Mouse (Mus musculus) cortical plate, adult 2 months (tissue): Measurements from ENCODE around the gene Cdca7l.

Experiments
- CTCF ChIP-seq: fragments of 200-500 bp; IDR thresholded peaks from 2 replicates; pipeline ENCODE4 v1.5.1; 2011; ENCODE audit warnings: mild to moderate bottlenecking, control low read depth, low read length; ENCODE audit not compliant: insufficient read depth; ENCODE audit errors: extremely low read depth
- POLR2A ChIP-seq: fragments of 200-500 bp; IDR thresholded peaks from 2 replicates; pipeline ENCODE4 v1.6.1; 2011; ENCODE audit warnings: mild to moderate bottlenecking, low read length, control low read depth; ENCODE audit not compliant: insufficient read depth; ENCODE audit errors: extremely low read depth

DNA sequence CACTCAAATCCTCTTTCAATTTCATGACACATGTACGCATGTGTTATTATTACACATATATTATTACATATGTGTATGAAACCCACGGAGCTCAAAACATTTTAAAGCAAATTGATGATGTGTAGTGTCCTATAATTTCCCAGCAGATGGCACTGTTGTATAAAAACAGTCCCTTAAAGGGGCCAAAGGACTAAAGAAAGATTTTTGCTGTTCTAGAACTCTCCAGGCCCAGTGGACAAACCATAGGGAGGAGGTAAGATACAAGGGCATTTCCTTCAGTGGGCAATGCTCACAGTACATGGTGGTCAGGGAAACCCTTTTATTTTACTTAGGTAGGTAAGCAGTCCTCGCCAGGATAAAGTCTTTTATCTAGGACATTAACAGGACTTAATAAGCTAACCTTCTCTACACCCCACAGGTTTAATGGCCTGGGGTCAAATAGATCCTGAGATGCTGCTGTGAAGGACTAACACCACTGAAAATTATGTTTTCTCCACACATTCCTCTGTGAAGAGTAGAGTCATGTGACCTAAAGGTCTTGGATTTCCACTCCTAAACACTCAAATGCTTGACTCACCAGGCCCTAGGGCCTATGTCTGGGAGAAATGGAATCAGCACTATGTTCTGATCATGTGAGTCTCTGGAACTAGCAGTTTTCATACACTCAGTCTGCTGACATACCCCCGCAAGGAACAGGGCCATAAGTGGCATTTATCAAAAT, 16.2 kb downstream of the Cdca7l start:
- TF ChIP-seq CTCF (no peak), POLR2A (no peak)
